Mouse (Mus musculus) liver, adult 2 months (tissue): ENCODE measurements around the gene Cdc40.

Experiments
- CTCF ChIP-seq: fragments of 200-500 bp; IDR thresholded peaks from 2 replicates; pipeline ENCODE4 v1.5.1; 2011; ENCODE audit warnings: low read depth, low read length, control low read depth
- POLR2A ChIP-seq: fragments of 200-500 bp; IDR thresholded peaks from 2 replicates; pipeline ENCODE4 v1.6.1; 2011; ENCODE audit warnings: low read length, control low read depth; ENCODE audit not compliant: insufficient read depth; ENCODE audit errors: extremely low read depth

DNA sequence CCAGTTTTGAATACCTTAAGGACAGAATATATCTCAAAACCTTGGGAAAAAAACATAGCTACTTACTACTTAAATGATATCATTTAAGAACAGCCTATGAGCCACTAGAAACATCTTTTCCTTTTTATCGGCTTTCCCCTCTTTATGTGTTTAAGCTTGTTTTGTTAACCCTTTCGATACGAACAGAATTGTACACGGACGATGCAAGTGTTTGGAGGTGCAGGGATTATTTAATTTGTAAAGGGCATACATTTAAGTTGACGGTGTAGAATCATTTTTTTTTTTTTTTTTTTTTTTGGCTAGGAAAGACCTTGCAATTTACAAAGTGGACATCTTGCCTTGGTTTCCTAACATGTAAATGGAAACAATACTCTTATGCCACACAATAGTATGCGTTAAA lies 2.3 kb upstream of the Cdc40 start:
- no peak for TF ChIP-seq CTCF
- TF ChIP-seq POLR2A, result no peak
